Mouse (Mus musculus) thymus, adult 2 months (tissue): ENCODE measurements at regions not wholly inside any gene's neighbourhood (a gene's known extent, or its start where the extent isn't known, plus 50 kb on each side); places are given as distances from the start of the nearest gene placed in this dataset.

Source experiments
- DNase-seq: peaks from one replicate; pipeline ENCODE4 v3.0.0; 2021
- H3K27ac ChIP-seq: fragments of 200-500 bp; 2 replicates; pipeline ENCODE4 v1.5.1; 2012; ENCODE audit warnings: low read length, control low read depth; ENCODE audit not compliant: control insufficient read depth, insufficient read depth
- H3K27me3 ChIP-seq: fragments of 200-500 bp; 2 replicates; pipeline ENCODE4 v1.6.1; 2012; ENCODE audit warnings: mild to moderate bottlenecking, low read length, moderate library complexity, mixed read lengths; ENCODE audit not compliant: control insufficient read depth, insufficient read depth
- H3K36me3 ChIP-seq: fragments of 200-500 bp; 2 replicates; pipeline ENCODE4 v1.6.1; 2012; ENCODE audit warnings: mild to moderate bottlenecking, low read length, moderate library complexity; ENCODE audit not compliant: control insufficient read depth, insufficient read depth
- H3K4me1 ChIP-seq: fragments of 200-500 bp; replicated peaks from 2 replicates; pipeline ENCODE4 v1.6.1; 2012; ENCODE audit warnings: low read length; ENCODE audit not compliant: control insufficient read depth, insufficient read depth
- H3K4me3 ChIP-seq: fragments of 200-500 bp; 2 replicates; pipeline ENCODE4 v1.5.1; 2012; ENCODE audit warnings: mild to moderate bottlenecking, low read length, control low read depth, moderate library complexity; ENCODE audit not compliant: control insufficient read depth, insufficient read depth
- CTCF ChIP-seq: fragments of 200-500 bp; IDR thresholded peaks from 2 replicates; pipeline ENCODE4 v1.5.1; 2012; ENCODE audit warnings: mild to moderate bottlenecking, control low read depth, low read length, moderate library complexity, borderline replicate concordance; ENCODE audit not compliant: control insufficient read depth, poor library complexity, insufficient read depth; ENCODE audit errors: extremely low read depth
- POLR2A ChIP-seq: fragments of 200-500 bp; IDR thresholded peaks from 2 replicates; pipeline ENCODE4 v1.6.1; 2012; ENCODE audit warnings: mild to moderate bottlenecking, low read length, control low read depth, moderate library complexity; ENCODE audit not compliant: control insufficient read depth, poor library complexity, insufficient read depth; ENCODE audit errors: extremely low read depth
- WGBS: fragments of 180-500 bp; shearing (Covaris S2); methylation state at CpG from one replicate; pipeline ENCODE4 v1.1.7; 2018; 5-methylcytosine and 5-hydroxymethylcytosine counted together

DNA sequence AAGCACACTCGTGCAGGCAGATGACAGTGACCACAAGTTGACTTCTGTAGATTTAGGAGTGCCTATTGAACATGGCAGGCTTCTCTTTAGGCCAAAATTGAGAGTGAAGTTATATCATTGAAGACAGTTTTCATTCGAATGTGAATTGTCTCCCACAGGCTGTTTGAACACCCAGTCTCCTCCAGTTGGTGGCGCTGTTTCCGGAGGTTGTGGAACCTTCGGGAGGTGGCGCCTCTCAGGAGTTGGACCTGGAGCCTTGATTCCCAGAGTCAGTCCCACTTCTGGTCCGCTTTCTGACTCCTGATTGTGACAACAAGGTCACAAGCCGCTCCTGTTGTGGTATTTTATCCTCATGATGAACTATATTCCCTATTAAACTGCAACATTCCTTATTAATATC is 254.5 kb downstream of the Gm11077 start:
- DNase-seq, result no peak
- Histone ChIP-seq H3K4me1 (no peaks in the 10 kb centered on the region), H3K27ac (no peak overlapping the region), H3K4me3 (no peak overlapping the region), H3K27me3 (no peaks in the 10 kb centered on the region), H3K36me3 (no peaks in the 10 kb centered on the region)
- TF ChIP-seq POLR2A (no peak), CTCF (no peak)
- 93% methylated on average over 8 of the region's 8 CpGs for WGBS

DNA sequence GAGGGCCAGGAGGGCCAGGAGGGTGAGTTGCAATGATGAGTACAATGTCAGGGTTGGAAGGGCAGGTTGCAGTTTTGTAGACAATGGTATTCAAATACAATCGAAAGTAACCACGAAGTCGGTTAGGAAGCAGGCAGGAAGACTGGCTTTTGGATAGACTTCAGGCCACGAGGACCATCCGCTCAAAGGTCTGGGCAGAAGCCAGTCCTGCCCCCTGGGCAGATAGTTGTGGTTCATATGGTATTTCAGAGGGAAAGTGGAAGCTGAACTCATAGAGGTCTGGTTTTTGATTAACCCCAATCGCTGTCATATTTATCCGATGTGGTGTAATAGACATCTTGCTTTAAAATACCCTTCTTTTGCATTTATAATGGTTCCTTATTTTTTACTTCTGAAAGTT is 255.2 kb downstream of the Gm11077 start:
- no peaks in the 10 kb centered on the region for H3K4me1 ChIP-seq
- no peaks in the 10 kb centered on the region for H3K36me3 ChIP-seq
- TF ChIP-seq POLR2A, result no peak
- TF ChIP-seq CTCF, result no peak
- 76% methylated on average over 7 of the region's 7 CpGs for WGBS
- no peak for DNase-seq
- H3K27ac ChIP-seq, result no peak overlapping the region
- no peaks in the 10 kb centered on the region for H3K27me3 ChIP-seq
- no peak overlapping the region for H3K4me3 ChIP-seq

DNA sequence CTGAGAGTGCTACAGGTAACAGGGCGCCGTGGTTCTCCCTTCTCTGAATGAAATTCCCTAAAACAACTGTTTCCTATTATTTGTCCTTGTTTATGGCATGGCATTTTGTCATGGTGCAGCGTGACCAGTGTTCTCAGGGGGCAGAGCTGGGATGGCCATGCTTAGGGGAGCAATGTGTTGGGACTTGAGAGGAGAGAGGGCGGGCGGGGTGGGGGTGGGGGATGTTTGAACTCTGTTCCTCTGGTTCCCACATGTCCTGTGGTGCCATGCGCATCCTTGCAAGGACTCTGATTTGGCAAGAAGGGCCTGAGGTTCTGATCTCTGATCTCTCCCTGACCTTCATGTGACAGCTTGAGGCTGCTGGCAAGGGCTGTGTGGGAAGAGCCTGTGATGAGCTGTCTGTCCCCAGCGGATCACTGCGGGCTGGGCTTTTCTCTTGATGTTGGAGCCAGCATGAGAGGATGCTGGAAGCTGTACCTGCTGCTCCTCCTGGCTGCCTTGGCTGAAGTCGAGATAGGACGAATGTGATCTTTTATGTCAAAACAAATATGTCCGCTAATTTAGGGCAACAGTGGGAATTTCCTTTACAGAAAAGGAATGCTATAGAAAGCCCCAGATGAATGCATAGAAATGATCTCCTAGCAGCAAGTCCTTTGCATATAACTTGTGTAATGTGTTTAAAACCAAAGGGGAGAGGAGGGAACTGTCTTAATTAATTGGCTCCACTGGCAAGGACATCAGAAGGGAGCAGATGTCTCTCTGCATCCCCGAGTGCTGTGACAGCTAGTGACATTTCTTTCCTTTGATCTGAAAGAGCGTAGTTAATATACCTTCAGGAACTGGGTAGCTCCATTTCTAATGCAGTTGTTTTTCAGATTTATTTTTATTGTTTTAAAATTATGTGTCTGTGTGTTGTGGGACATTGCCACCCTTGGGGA is 255.2 kb upstream of the Pde3a start:
- WGBS, result 93% methylated on average over 13 of the region's 13 CpGs
- Histone ChIP-seq H3K4me1 (no peaks in the 10 kb centered on the region), H3K27me3 (no peaks in the 10 kb centered on the region), H3K27ac (no peak overlapping the region), H3K4me3 (no peak overlapping the region), H3K36me3 (no peaks in the 10 kb centered on the region)
- DNase-seq, result no peak
- TF ChIP-seq POLR2A, result no peak
- TF ChIP-seq CTCF, result no peak

DNA sequence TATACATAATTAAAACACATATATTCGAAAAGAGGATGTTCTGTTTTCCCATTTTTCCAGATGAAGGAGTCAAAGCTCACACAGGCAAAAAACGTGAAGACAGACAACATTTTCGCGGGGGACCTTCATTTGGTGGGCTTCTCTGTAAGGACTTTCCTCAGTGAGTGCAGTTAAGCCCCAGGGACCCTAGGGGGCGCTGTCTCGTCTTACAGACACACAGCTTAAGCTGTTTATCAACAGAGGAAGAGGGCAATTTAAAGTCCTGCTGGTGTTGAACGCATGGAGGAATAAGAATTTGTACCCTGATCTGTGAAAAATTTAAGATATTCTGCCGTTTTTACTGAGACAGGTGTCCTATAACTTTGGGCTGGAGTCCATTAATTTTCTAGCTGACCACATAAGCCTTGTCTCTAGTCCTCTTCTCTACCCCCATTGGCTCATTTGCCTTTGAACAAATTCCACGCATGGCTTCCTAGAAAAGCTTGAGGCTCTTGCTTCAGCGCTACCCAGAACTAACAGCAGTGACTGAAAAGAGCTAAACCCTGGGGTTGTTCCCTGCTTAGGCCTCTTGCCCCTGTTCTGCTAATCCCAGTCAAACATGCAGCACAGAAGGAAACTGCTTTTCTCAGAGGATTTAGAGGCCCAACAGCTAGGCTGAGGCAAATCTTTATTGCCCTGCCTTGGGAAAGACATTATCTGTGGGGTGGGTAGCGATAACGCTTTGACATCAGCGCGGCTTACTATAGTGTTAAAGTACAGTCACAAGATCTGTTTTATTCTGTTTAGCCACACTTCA is 253.5 kb upstream of the Pde3a start:
- DNase-seq, result no peak
- TF ChIP-seq CTCF, result no peak
- no peak for TF ChIP-seq POLR2A

DNA sequence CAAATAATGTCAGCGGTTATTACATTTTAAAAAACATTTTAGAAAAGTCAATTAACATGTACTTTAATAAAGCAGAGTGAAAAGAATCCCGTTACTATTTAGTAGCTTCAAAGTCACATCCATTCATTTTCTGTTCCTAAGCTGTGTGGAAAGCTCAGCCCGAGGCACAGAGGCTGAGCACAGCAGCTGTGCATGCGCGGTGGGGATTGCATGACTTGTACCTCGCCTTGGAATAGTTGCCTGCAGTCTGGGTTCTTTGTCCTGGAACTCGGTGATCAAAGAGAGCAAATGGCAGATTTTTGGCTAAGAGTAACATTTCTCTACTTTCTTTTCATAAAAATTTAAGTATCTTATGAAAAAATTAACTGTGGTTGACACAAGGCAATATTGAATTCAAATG is 251.0 kb upstream of the Pde3a start:
- 94% methylated on average over 7 of the region's 7 CpGs for WGBS
- no peaks in the 10 kb centered on the region for H3K4me1 ChIP-seq
- no peak for TF ChIP-seq CTCF
- TF ChIP-seq POLR2A, result no peak
- H3K27me3 ChIP-seq, result no peaks in the 10 kb centered on the region
- H3K27ac ChIP-seq, result no peak overlapping the region
- H3K36me3 ChIP-seq, result no peaks in the 10 kb centered on the region
- no peak overlapping the region for H3K4me3 ChIP-seq
- no peak for DNase-seq

More for the DNA sequence above, 253.5 kb upstream of the Pde3a start:
- no peaks in the 10 kb centered on the region for H3K27me3 ChIP-seq
- no peaks in the 10 kb centered on the region for H3K4me1 ChIP-seq
- 81% methylated on average over 14 of the region's 14 CpGs for WGBS
- H3K4me3 ChIP-seq, result no peak overlapping the region
- no peaks in the 10 kb centered on the region for H3K36me3 ChIP-seq
- H3K27ac ChIP-seq, result no peak overlapping the region

DNA sequence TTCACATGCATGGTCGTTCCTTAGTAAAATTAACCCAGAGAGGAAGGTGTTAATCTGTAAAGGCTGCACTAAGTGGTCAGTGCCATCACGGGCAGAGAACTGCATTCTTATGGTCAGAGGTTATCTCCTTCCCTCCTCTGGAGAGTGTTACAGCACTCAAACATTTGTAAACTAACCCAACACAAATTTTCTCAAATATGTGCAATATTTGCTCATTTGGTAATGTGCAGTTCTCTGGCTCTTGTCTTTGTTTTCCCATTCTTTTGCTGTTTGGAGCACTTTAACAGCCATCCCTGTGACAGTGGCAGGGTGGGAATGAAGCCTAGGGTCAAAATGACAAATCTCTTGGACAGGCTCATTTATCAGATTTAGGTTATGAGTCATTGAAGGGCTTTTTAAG is 248.5 kb upstream of the Pde3a start:
- Histone ChIP-seq H3K4me3 (no peak overlapping the region), H3K4me1 (no peaks in the 10 kb centered on the region), H3K27ac (no peak overlapping the region), H3K27me3 (no peaks in the 10 kb centered on the region), H3K36me3 (no peaks in the 10 kb centered on the region)
- 68% methylated on average over 2 of the region's 2 CpGs for WGBS
- no peak for TF ChIP-seq POLR2A
- no peak for TF ChIP-seq CTCF
- DNase-seq, result no peak
